Mouse (Mus musculus): ENCODE measurements around the gene Mvp. TPM values are rescaled to one million over a fixed set of nuclear protein-coding genes. Genes with fewer than 3 reads are reported as not detected.

Gene Mvp
- polyA plus RNA-seq, 1 experiment from 2014 or later, result 58.3 TPM

- Histone ChIP-seq H3K4me2 (replicated peaks) (no peak overlapping the region), H3K4me3 (replicated peaks) (no peak overlapping the region), H3K4me1 (replicated peaks) (peaks cover 3% of the 10 kb centered on the region; the same call in 1 of the 2 replicates), H3K9ac (no peak overlapping the region), H3K9me3 (no peaks in the 10 kb centered on the region), H3K27ac (no peak overlapping the region), H3K27me3 (replicated peaks) (no peaks in the 10 kb centered on the region), H3K36me3 (peaks cover 26% of the 10 kb centered on the region)
- 93% methylated on average over 2 of the region's 2 CpGs for WGBS
- ATAC-seq, result no peak
These were observed 32.8 kb downstream of the Mvp start for GRCm38 (mm10) chr7:126981601-126982000.

DNA sequence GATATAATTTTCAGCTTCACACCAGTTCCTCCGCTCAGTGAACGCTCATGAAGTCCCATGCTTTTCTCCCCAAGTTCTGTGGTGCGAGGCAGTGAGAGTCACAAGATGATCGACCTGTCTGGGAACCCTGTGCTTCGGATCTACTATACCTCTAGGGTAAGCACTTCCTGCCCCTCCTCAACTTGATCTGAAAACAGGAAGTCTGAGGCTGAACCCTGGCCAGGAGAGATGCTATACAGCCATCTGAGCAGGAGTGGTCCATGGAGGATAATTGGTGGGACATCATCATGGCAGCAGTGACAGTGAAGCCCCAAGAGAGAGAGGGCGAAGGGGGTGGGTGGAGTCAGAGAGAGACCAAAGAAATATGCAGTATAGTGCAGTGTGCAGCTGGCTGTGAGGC is 35.6 kb downstream of the Mvp start:
- Histone ChIP-seq H3K27ac (no peak overlapping the region), H3K4me2 (replicated peaks) (no peak overlapping the region), H3K27me3 (replicated peaks) (no peaks in the 10 kb centered on the region), H3K36me3 (peaks cover 26% of the 10 kb centered on the region), H3K4me1 (replicated peaks) (peaks cover 8% of the 10 kb centered on the region), H3K4me3 (replicated peaks) (no peak overlapping the region), H3K9me3 (no peaks in the 10 kb centered on the region), H3K9ac (no peak overlapping the region)
- WGBS, result 92% methylated on average over 6 of the region's 6 CpGs
- no peak for ATAC-seq

GRCm38 (mm10) chr7:126976878-126977459 is 37.5 kb downstream of the Mvp start:
- Histone ChIP-seq H3K9me3 (no peaks in the 10 kb centered on the region), H3K27ac (peak overlapping the region; percentile 96), H3K4me2 (replicated peaks) (peak overlapping the region; percentile 72), H3K27me3 (replicated peaks) (no peaks in the 10 kb centered on the region), H3K4me3 (replicated peaks) (peak overlapping the region; percentile 73), H3K9ac (peak overlapping the region; percentile 89), H3K4me1 (replicated peaks) (peaks cover 6% of the 10 kb centered on the region), H3K36me3 (peaks cover 26% of the 10 kb centered on the region)
- peak; percentile 67 for ATAC-seq
- WGBS, result 20% methylated on average over 14 of the region's 14 CpGs

DNA sequence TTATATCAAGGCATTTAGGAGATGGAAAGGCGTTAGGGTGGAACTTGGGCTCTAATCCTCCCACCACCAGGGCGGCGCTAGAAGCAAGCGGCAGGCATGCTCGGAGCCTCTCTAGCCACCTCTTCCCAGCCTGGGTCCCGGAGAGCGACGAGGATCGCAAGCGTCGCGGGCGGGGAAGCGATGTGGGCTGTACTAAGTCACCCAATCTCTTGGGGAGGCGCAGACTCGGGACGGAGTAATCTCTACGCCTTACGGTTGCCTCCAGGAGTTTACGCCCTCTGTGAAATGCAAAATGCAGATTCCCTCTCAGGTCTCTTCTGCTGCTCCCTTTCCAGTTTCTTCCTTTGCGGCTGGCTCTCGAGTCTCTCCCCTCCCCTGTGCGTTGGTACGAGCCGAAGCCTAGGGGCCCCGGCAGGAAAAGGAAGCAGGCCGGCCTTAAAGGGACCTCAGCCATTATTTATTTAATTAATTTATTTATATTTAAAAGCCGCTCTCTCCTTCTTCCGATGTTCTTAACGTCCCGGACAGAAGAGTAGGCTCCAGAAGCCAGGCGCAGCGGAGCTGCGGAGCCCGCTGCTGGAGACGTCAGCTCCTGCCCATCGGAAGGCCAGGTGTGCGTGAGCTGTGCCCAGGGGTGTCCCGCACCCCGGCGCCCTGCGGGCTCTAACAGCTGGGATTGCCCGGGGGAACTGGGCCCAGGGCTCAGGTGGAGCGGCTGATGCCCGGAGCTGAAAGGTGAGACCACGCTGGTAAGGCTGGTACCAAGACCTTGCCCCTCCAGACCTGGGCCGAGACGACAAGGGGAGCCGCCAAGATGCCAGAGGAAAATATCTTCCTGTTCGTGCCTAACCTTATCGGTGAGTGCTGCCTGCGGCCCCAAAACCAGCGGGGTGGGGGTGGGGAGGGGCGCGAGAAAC is 38.2 kb downstream of the Mvp start, which contains the start of gene Cdiptos:
Cdiptos (minus strand) TSS at position 149 of the 917 bp plus-strand sequence.
- Histone ChIP-seq H3K4me1 (replicated peaks) (peaks cover 6% of the 10 kb centered on the region), H3K9me3 (no peaks in the 10 kb centered on the region), H3K9ac (peak within 1 kb of the TSS; percentile 89), H3K27ac (peak within 1 kb of the TSS; percentile 96), H3K36me3 (peaks cover 21% of the 10 kb centered on the region), H3K27me3 (replicated peaks) (no peaks in the 10 kb centered on the region), H3K4me2 (replicated peaks) (peak within 1 kb of the TSS; percentile 72), H3K4me3 (replicated peaks) (peak within 1 kb of the TSS; percentile 73)
- peak; percentile 94 for ATAC-seq
- whole genome bisulfite sequencing, result under 1% methylated on average over 55 of the region's 55 CpGs

- Histone ChIP-seq H3K9ac (peak within 1 kb of the TSS; percentile 89), H3K4me3 (replicated peaks) (peak within 1 kb of the TSS; percentile 73), H3K4me1 (replicated peaks) (peaks cover 6% of the 10 kb centered on the region), H3K27ac (peak within 1 kb of the TSS; percentile 96), H3K9me3 (no peaks in the 10 kb centered on the region), H3K36me3 (peaks cover 18% of the 10 kb centered on the region), H3K4me2 (replicated peaks) (peak within 1 kb of the TSS; percentile 72), H3K27me3 (replicated peaks) (no peaks in the 10 kb centered on the region)
- ATAC-seq, result no peak
- 5% methylated on average over 1 of the region's 1 CpGs for WGBS
These were observed 38.7 kb downstream of the Mvp start, which contains the start of gene Cdipt for GRCm38 (mm10) chr7:126975893-126975949. Cdipt (plus strand) TSS chr7:126975914.

DNA sequence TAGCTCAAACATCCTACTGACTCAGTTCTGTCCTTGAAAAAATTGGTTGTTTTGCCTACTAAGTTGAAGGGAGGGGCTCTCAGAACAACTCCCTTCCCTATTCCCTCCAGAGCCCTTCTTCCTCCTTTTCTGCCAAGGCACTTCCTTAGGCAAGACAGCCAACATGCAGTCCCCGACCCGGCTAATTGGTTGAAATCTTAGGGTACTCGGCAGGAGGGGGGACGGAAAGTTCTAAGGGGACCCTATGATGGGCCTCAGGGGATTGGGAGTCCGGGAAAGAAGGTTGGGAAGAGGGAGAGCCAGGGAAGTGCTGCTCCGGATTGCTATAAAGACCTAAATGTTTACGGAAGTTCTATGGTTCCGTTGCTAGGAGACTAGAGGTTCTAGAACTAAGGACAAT is 38.9 kb downstream of the Mvp start:
- Histone ChIP-seq H3K27me3 (replicated peaks) (no peaks in the 10 kb centered on the region), H3K4me1 (replicated peaks) (peaks cover 6% of the 10 kb centered on the region), H3K9me3 (no peaks in the 10 kb centered on the region), H3K9ac (0 out of 2 replicates have a peak overlapping the region, but pooled peaks have one; percentile 89), H3K4me3 (replicated peaks) (peak overlapping the region; percentile 73), H3K4me2 (replicated peaks) (peak overlapping the region; percentile 72), H3K27ac (peak overlapping the region; percentile 96; the same call in 1 of the 2 replicates), H3K36me3 (peaks cover 18% of the 10 kb centered on the region)
- peak; percentile 21; the same call in 1 of the 2 replicates for ATAC-seq
- WGBS, result 14% methylated on average over 8 of the region's 8 CpGs

DNA sequence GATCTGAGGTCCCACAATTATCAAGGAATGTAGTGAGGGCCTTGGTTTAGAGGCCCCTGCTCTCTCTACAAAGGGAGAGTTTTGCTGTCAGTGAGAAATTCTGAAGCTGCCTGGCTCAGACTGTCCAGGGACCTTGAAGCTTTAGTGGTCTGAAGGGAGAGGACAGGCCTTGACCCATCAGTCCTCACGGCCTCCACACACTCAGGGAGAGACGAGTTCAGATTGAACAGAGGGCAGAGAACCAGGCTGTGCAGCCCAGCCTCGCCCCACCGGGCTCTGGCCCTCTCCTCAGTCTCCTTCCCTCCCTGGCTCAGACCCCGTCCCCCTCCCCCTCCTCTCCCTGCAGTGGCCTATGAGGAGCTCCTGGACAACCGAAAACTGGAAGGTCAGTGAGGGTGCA is 47.1 kb downstream of the Mvp start:
- Histone ChIP-seq H3K4me3 (replicated peaks) (no peak overlapping the region), H3K4me1 (replicated peaks) (no peaks in the 10 kb centered on the region), H3K4me2 (replicated peaks) (no peak overlapping the region), H3K27ac (no peak overlapping the region), H3K36me3 (no peaks in the 10 kb centered on the region), H3K9ac (no peak overlapping the region), H3K9me3 (no peaks in the 10 kb centered on the region), H3K27me3 (replicated peaks) (peaks cover 6% of the 10 kb centered on the region)
- ATAC-seq, result no peak
- WGBS, result 63% methylated on average over 6 of the region's 6 CpGs

- Histone ChIP-seq H3K4me2 (replicated peaks) (no peak overlapping the region), H3K4me1 (replicated peaks) (no peaks in the 10 kb centered on the region), H3K9ac (no peak overlapping the region), H3K27me3 (replicated peaks) (peaks cover 6% of the 10 kb centered on the region), H3K9me3 (no peaks in the 10 kb centered on the region), H3K36me3 (no peaks in the 10 kb centered on the region), H3K4me3 (replicated peaks) (no peak overlapping the region), H3K27ac (no peak overlapping the region)
- no peak for ATAC-seq
- 51% methylated on average over 3 of the region's 3 CpGs for WGBS
These were observed 48.9 kb downstream of the Mvp start for GRCm38 (mm10) chr7:126965568-126965967.

DNA sequence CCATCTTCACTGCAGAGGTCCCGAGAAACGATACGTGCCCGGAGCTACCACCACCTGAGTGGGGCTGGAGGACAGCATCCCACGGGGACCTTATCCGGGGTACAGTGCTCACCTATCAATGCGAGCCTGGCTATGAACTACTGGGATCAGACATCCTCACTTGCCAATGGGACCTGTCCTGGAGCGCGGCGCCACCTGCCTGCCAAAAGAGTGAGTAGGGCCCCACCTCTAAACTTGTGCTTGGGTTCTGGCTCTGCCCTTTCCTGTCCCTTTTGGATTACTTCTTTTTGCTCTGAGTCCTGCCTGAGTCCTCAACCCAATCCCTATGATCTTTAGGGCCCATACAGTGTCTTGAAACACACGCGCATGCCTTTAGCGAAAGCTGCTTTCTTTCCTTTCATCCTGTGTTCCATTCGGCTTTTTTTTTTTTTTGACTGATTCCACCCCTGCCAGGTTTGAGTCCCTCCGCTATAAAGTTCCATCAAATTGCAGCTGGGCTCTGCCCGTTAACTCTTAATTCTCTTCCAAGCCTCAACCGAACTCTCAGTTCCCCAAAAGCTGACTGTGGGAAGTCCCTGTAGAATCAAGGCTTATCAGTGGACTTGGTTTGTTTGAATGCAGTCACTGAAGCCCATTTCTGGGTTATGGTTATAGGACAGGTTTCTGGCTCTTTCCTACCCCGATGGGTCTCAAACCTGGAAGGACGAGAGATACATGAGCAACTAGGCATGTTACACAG is 50.7 kb downstream of the Mvp start:
- Histone ChIP-seq H3K4me1 (replicated peaks) (no peaks in the 10 kb centered on the region), H3K27me3 (replicated peaks) (peaks cover 6% of the 10 kb centered on the region), H3K36me3 (no peaks in the 10 kb centered on the region), H3K9ac (no peak overlapping the region), H3K4me2 (replicated peaks) (no peak overlapping the region; the same call in 1 of the 2 replicates), H3K4me3 (replicated peaks) (no peak overlapping the region), H3K9me3 (no peaks in the 10 kb centered on the region), H3K27ac (no peak overlapping the region)
- 31% methylated on average over 19 of the region's 19 CpGs for WGBS
- peak; percentile 45; the same call in 1 of the 2 replicates for ATAC-seq

DNA sequence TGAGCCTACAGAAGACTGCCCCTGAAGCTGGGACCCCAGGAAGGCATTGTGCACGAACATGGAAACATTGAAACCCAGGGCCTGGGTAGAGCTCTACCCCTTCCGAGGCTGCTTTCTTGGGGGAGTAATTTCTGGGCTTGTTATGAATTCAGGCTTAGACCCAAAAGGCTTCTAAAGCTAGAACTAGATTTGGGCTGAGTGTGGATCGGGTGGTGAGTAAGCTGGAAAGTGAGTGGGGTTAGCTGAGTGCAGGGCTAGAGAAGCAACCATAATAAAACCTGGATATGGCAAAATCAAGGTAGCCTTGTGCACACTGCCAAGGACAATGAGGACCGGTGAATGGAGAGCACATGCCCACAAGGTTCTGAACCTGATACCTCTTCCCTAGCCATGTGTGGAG is 52.5 kb downstream of the Mvp start:
- H3K36me3 ChIP-seq, result no peaks in the 10 kb centered on the region
- H3K27me3 ChIP-seq (replicated peaks), result peaks cover 6% of the 10 kb centered on the region
- H3K4me1 ChIP-seq (replicated peaks), result no peaks in the 10 kb centered on the region
- no peak overlapping the region for H3K9ac ChIP-seq
- H3K9me3 ChIP-seq, result no peaks in the 10 kb centered on the region
- H3K4me2 ChIP-seq (replicated peaks), result no peak overlapping the region
- no peak overlapping the region for H3K4me3 ChIP-seq (replicated peaks)
- ATAC-seq, result no peak
- no peak overlapping the region for H3K27ac ChIP-seq
- 88% methylated on average over 4 of the region's 4 CpGs for WGBS

GRCm38 (mm10) chr7:126961095-126961494 is 53.3 kb downstream of the Mvp start:
- no peaks in the 10 kb centered on the region for H3K9me3 ChIP-seq
- H3K4me3 ChIP-seq (replicated peaks), result no peak overlapping the region
- ATAC-seq, result no peak
- no peak overlapping the region for H3K9ac ChIP-seq
- WGBS, result 78% methylated on average over 5 of the region's 5 CpGs
- no peak overlapping the region for H3K27ac ChIP-seq
- H3K36me3 ChIP-seq, result no peaks in the 10 kb centered on the region
- peaks cover 6% of the 10 kb centered on the region for H3K27me3 ChIP-seq (replicated peaks)
- no peaks in the 10 kb centered on the region for H3K4me1 ChIP-seq (replicated peaks)
- H3K4me2 ChIP-seq (replicated peaks), result no peak overlapping the region

DNA sequence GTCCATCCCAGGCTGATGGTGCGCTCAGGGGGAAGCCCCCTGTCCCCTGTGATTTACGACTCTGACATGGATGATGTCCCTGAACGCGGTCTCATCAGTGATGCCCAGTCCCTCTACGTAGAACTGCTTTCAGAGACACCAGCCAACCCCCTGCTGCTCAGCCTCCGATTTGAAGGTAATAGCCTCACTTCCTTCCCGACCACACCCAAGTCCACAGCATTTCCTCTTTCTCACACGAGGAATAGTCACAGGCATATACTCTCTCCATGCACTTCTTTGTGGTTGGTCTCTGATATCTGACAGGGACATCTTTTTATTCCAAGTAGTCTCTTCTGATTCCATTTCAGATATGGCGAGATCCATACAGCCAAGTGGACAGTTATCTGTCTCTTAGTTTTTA is 54.6 kb downstream of the Mvp start:
- 53% methylated on average over 9 of the region's 9 CpGs for WGBS
- Histone ChIP-seq H3K36me3 (no peaks in the 10 kb centered on the region), H3K27me3 (replicated peaks) (peaks cover 6% of the 10 kb centered on the region), H3K4me1 (replicated peaks) (no peaks in the 10 kb centered on the region), H3K9me3 (no peaks in the 10 kb centered on the region), H3K4me2 (replicated peaks) (no peak overlapping the region), H3K9ac (no peak overlapping the region), H3K4me3 (replicated peaks) (no peak overlapping the region), H3K27ac (no peak overlapping the region)
- ATAC-seq, result no peak
